Mouse (Mus musculus) adrenal gland, postnatal 10 days (tissue): ENCODE data around the gene Pacs1. TPM values are rescaled to one million over a fixed set of nuclear protein-coding genes. Genes with fewer than 3 reads are reported as not detected.
A peak's percentile ranks its signal among the peaks of the same experiment; 100 is the strongest.

Experiments
- DNase-seq: peaks from one replicate; pipeline ENCODE4 v3.0.0; 2021; ENCODE audit warnings: mixed read lengths
- long read RNA-seq, 2 experiments: library from polyadenylated mRNA; stranded (forward); transcript quantifications; one replicate each; pipeline ENCODE4 v2.0.0; 2021
- total RNA-seq, 2 experiments: library from RNA; stranded (reverse); gene quantifications; 2 replicates each; pipeline ENCODE4 v1.2.3; 2021

Gene Pacs1
- total RNA-seq: 10 to 100 TPM; 23.3 to 28.7 TPM
- long read RNA-seq, experiment 1, full-length matches to known transcripts: 2 of 12 reads
- long read RNA-seq, experiment 1, partial matches to known transcripts: 2 of 12 reads
- long read RNA-seq, experiment 1, other reads (novel, unspliced or antisense): 8 of 12 reads
- long read RNA-seq, experiment 2, full-length matches to known transcripts: 17 of 24 reads
- long read RNA-seq, experiment 2, partial matches to known transcripts: 5 of 24 reads
- long read RNA-seq, experiment 2, other reads (novel, unspliced or antisense): 2 of 24 reads

DNA sequence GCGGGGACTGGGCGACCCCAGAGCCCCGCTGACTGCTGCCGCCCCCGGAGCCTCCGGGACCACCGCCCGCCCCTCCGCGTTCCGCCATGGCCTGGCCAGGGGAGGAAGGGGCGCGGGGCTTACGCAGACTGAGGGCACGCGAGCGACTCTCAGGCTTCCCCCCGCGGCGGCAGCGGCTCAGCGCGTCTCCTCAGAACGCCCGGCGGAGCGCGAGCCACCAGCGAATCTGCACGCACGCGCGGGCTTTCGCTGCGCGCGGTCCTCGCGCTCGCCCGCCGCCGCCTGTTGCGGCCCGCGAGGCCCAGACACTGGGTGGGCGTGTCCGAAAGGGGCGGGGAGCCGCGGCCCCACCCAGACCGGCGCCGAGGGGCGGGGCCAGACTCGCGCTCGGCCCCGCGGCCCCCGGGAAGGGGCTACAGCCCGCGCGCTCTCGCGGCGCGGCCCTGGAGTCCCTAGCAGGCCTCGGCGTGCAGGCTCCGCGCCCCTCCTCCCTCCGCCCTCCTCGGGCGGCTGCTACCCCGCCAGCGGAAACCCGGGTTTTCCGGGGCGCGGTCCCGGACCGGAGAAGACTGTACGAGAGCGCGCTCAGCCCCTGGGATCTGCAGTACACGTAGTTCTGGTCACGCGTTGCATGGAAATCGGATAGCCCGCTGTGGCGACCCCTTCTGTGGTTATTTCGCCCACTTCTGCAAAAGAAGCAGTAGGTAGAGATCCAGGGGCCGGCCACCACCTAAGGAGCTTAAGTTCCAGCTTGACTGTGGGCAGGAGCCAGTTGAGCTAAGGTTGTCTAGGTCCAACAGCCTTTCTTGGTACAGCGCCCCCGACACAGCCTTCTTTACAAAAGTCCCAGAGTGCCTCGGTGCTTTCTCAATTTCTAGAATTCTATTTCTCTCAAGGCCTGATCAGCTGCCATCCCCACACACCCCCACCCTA lies at the start of gene Pacs1:
Gene Pacs1, minus strand, starts transcription at position 319 of the 933 bp plus-strand sequence.
- DNase-seq: peak; percentile 96

DNA sequence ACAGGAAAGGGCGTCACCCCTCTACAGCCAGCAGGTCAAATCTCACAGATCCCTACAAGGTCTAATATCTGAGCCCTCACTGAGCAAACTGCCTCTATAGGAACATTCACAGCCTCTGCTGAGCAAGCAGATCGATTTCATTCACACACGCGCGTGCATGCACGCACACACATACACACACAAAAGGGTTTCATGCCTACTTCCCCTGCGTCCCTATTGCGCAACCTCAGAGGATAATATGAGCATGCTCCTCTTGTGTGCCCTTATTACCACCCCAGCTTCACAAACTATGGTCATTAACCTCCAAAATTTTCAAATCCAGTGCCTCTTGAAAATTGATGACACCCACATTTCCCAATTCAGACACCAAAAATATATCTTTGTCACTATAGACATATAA lies 40.3 kb upstream of the Pacs1 start:
- no peak for DNase-seq

DNA sequence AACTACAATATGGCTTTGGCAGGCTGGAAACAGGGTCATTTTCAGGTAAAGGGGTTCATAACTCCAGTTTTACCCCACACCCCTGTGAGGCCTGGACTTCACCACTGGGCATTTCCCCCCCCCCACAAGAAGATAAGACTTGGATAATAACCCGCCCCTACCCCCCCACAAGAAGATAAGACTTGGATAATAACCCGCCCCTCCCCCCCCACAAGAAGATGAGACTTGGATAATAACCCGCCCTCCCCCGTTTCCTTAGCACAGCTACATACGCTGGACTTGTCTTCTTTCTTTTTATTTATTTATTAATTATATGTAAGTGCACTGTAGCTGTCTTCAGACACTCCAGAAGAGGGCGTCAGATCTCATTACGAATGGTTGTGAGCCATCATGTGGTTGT lies 36.1 kb upstream of the Pacs1 start:
- DNase-seq: no peak

DNA sequence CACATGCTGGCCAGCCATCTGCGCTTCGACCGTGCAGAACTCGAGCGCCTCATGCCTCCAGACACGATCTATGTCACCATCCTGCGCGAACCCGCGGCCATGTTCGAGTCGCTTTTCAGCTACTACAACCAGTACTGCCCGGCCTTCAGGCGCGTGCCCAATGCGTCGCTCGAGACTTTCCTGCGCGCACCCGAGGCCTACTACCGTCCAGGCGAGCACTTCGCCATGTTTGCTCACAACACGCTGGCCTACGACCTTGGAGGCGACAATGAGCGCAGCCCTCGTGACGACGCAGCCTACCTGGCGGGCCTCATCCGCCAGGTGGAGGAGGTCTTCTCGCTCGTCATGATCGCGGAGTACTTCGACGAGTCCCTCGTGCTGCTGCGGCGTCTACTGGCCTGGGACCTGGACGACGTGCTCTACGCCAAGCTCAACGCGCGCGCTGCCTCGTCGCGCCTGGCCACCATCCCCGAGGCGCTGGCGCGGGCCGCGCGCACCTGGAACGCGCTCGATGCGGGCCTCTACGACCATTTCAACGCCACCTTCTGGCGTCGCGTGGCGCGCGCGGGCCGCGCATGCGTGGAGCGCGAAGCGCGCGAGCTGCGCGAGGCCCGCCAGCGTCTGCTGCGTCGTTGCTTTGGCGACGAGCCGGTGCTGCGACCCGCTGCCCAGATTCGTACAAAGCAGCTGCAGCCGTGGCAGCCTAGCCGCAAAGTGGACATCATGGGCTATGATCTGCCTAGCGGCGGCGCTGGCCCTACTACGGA lies 34.2 kb upstream of the Pacs1 start:
- DNase-seq: no peak

DNA sequence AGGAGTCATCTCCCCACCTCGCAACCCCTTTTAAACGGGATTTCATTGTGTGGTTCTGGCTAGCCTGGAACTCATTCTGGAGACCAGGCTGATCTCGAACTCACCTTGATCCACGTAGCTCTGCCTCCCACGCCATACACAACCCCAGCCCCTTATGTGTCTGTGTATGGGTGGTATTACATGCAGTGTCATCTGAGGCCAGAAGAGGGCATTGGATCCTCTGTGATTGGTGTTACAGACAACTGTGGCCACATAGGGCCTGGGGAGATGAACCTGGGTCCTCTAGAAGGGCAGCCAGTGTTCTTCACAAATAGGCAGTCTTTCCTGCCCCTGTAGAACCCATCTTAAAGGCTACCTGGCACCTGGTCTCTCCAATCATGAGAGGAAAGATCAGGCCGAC lies 33.4 kb upstream of the Pacs1 start:
- DNase-seq: no peak

DNA sequence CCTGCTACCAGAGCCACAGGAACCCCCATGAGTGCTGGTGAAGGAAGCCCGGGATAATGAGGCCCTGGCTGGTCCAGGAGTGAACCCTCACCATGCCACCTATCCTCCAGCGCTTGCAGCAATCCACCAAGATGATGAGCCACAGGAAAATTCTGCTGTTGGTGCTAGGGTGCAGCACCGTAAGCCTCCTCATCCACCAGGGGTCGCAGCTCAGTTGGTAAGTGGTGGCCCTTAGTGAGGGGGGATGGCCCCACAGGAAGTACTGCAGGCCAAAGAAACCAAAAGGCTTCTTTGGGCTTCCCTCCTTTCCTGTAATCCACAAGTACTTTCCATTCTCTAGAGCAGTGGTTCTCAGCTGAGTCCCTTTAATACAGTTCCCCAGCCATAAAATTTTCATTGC lies 29.5 kb upstream of the Pacs1 start:
- DNase-seq: peak; percentile 68

DNA sequence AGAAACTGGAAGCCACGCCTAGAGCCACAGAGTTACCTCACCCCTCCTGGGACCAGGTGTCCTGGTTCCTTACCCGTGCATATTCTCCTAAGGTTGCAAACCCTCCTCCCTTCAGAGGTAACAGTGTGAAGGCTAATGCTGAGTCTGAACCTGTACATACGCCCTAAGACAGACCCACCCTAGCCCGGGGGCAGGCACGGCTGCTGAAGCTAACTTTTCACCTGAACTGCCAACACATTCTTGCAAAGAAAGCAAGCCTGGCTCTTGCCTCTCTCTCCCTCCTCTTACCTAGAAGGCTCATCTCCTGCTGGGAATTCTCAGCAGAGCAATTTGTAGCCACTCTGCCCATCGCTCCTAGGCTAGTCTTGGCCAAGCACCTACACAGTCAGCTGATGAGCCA lies 27.7 kb upstream of the Pacs1 start:
- no peak for DNase-seq

DNA sequence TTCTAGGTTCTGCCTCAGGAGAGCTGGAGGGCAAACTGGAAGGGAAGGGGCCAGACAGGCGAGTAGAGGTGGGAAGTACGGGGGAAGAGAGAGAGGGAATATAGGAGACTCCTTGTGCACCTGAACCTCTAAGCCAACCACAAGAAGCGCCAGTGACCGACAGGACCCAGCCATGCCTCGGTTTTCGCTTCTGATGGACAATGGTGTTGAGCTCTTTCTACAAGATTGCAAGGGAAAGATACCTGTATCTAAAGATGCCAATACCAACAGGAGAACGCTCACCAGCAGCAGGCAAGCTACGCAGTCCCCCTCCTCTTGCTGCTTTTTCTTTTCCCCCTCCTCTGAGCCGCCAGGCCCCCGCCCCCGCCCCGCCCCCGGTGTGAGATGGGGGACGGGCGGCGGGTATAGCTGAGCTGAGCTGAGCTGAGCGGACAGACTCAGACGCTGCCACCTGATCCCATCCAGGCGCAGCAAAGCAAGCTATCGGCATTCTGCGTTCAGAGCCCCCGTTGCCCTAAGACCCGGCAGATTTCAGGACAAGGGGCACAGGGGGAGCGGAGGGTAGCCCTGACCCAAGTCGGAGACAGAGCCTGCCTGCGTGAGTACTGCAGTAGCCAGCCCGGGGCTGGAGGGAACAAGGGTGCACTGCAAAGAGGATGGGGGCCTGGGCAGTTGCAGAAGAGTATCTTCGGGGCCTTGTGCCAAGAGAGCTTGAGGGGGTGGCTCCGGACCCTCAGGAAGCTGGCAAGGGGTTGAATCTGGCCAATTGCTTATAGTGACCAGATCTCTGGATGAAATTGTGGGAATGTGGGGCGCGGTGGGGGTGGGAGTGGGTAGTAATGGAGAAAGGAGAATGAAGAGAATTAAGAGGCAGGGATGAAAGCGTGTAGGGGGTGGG lies 25.2 kb upstream of the Pacs1 start, which contains the start of gene Gal3st3:
Gene Gal3st3, plus strand, starts transcription at position 429 of the 898 bp plus-strand sequence.
- no peak for DNase-seq

DNA sequence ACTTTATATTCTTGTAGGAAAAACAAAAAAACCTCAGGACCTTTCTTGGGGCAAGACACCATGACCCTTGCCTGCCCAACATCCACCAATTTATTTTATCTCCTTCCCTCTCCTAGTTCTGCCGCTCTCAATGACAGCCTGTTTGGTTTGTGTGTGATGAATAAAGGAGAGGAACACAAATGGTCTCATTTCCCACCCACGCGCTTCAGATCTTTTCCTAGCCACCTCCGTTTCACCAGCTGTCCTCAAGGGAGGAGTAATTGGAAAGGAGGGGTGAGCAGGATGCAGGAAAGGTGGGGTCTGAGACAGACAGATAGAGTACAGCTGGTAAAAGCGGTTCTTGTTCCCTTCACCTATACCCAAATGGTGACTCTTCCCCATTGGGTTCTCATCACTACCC lies 23.7 kb upstream of the Pacs1 start:
- no peak for DNase-seq

DNA sequence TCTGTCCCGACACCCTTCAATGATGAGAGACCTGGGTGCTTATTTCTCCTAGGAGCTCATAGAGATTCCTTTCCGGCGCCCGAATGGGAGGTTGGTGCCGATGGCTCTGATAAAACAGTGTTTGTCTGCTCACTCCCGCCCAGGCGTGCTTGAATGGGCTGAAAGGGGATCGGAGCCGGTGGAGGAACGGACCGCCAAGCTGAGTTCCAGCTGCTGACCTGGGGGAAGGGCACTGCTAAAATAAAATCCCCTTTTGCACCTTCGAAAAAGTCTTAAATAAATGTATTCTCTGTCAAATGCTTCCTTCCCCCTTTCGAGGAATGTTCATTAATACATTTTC lies 22.8 kb upstream of the Pacs1 start:
- DNase-seq: no peak

DNA sequence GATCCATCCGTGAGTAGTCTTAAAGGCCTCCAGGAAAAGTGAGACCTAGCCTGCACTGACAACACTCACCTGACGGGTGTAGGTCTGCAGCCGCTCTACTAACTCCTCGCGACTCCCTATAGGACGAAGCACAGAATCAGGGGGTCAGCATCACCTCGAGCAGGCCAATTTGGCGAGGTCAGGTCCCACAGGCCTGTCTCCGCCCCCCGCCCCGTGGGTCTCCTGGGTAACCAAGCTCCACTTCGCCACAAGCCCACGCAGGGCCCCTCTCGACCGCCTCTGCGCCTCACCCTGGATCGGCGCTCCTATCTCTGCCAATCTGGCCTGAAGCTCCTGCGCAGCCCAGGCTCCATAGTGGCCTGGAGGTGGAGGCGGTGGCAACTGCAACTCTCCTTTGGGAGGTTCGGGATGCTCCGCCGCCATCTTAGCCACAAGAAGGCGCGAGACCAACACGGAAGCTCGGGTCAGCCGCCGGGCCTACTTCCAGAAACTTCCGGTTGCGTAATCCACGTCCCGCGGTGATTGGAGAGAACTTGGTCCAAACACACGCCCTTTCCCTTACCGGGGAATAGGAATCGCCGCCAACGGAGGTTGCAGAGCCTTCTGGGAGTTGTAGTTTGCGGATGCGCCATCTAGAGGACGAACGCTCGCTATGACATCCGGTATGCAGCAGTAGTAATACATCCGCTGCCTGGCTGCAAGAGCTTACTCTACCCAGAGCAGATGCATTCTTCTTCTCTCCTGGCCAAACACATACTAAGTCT lies 22.2 kb upstream of the Pacs1 start, which contains the start of gene Sf3b2:
Gene Sf3b2, minus strand, starts transcription at position 484 of the 764 bp plus-strand sequence.
- peak; percentile 99 for DNase-seq

DNA sequence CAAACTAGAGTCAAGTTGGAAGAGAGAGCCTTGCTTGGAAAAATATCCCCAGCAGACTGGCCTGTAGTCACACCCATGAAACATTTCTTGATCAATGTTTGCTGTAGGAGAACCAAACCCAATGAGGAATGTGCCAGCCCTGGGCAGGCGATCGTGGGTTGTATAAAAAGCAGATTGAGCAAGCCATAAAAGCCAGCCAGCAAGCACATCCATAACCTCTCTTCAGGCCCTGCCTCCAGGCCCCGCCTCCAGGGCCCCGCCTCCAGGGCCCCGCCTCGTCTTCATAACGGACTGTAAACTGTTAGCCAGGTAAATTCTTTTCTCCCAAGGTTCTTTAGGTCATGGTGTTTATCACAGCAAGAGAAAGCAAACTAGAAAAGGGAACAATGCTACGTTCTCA lies 5.5 kb upstream of the Pacs1 start:
- peak; percentile 65 for DNase-seq

DNA sequence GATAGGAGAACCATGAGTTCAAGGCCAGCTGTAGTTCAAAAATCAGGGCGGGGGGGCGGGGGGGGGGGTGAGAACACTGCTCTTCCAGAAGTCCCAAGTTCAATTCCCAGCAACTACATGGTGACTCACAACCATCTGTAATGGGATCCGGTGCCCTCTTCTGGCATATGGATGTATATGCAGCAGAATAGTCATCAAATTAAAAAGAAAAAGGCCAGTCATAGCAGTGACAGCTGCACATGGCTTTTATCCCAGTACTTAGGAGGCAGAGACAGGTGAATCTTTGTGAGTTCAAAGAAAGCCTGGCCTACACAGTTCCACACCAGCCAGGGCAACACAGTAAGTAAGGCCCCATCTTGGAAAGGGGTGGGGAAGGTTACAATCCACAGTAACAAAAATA lies 4.2 kb upstream of the Pacs1 start:
- no peak for DNase-seq

DNA sequence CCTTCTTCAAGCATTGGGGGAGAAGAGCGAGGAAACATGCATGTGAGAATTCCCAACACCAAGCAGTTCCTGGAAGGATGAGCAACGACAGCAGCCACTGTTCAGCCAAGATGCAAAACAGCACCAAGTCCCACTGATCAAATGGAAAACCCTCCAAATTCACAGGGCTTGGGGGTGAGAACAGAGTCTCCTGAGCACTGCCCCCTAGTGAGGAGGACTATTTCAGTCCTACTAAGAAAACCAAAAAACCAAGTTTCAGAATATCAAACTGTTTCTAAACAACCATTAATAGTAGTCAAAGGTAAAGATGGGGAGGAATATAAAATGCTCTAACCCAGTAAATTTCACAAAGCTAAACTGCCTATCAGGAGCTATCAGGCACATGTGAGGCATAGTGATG lies 3.6 kb upstream of the Pacs1 start:
- DNase-seq: no peak

DNA sequence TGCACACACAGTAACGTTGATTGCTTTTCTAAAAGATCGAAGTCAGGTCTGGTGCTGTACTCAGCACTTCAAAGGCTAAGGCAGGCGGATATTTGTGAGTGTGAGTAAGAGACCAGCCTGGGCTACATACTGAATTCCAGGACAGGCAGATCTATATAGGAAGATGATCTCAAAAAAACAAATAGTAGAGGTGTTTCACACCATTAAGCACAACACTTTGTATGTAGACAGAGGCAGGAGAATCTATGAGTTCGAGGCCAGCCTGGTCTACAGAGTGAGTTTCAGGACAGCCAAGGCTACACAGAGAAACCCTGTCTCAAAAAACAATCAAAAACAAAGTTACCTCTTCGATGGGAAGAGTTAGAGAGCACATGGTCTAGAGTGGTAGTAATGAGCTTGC lies 2.8 kb upstream of the Pacs1 start:
- no peak for DNase-seq

DNA sequence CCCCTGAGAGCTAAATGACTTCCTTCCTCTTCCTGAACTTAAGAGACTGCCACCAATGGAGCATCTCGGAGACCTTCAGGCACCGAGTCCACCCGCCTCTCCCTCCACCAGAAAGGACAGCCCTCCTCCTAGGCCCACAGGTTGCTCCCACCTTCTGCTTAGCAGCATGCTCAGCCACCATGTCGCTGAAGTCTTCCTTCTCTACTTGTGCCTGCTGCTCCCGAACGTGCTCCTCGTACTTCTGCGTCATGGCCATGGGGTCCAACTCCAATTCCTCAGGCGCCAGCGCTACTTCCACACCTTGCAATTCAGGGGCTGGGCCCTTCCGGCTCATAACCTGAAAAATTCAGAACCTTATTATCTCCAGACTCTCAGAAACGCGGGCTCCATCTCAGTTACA lies 1.7 kb upstream of the Pacs1 start:
- no peak for DNase-seq

DNA sequence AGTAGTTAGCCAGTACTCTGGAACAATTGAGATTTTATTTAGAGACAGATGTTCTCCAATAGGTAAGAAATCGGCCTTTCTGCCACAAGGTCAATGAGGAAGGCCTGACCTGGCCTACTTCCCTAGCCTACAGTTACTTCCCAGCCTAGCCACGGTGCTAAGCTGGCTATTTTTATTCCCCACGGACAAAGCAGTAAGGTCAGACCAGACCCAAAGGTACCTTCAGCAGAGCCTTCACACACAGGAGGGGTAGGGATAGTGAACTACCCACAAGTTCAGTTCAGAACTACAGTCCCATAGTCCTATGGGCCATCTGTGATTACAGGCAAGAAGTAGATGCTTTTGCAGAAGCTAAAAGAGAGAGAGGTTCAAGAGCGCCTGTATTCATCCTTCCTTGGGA lies 997 bp upstream of the Pacs1 start:
- DNase-seq: peak; percentile 37

DNA sequence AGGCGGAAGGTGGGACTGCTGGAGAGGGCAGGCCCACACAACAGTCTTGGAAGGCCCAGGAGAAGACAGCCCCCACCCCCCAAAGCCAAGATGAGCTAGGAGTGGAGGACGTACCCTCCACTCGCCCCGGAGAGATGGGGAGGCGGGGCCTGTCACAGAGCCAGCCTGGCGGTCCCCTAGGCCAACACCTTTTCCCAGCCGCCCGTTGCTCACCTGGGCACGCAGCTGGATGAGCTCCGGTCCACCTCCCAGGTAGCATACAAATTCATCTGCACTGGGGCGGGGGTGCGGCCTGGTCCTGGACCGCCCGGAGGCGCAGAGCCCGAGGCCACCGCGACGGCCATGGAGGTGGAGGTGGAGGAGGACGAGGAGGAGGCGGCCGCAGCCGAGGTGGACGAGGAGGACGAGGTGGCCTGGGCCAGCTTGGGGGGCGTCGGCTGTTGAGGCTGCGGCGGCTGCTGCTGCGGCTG lies 558 bp downstream of the Pacs1 start:
- peak; percentile 66 for DNase-seq

DNA sequence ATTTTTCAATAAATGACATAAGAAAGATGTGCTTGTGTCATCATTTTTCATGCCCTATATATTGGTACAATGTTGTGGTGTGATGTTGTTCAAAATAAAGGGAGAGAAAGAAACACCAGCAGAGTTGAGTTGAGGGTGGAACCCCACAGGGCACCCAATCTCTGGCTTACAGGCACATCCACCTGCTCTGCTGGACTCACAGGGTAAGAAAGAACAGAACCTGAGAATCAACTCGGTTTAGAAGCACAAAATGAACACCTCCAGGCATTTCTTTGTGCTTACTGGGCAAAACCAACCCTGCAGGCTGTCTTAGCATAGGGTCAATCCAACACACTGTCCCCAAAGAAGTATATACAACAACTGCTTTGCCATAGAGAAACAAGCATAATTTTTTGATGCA lies 1.5 kb downstream of the Pacs1 start:
- DNase-seq: no peak

DNA sequence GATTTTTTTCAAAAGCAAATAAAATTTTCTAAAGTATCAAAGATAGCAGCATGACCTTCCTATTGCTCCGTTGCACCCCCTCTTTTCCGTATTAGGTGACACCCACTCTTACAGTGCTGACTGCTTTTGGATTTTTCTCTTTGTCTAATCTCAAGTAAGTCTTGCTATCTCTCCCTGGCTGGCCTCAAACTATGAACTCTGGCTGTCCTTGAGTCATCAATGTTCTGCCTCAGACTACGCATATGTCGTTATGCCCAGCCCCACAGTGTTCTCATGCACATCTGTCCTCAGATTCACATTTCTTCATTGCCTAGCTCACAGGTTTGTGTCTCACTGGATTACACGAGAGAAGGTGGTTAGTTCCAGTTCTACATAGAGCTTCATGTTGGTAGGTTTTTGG lies 3.5 kb downstream of the Pacs1 start:
- no peak for DNase-seq

DNA sequence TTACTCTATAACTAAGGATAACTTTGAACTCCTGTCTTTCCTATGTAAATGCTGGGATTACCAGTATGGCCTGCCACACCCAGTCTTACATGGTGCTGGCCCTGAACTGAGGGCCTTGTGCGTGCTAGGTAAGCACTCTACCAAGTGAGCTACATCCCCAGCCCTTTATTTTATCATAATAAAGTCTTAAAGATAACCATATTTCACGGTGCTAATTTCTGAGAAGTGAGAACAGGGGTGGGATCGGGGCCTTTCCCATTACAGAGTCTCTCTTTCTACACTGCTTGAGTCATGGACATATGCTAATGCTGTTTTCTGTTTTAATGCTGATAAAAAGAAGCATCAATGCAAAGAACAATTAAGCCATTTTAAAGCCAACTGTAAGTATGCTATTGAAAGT lies 4.0 kb downstream of the Pacs1 start:
- DNase-seq: no peak
